Mouse (Mus musculus) T-helper 1 cell (primary cell): ENCODE results near the gene Zfp513.

Experiments used
- in situ Hi-C: fragments of 300-600 bp; cut with MboI, MseI; formaldehyde crosslinking; loops from one replicate; pipeline ENCODE4 v1.15.1; 2025; ENCODE audit warnings: high pct_unique_total_duplicates

Zfp513 gene

GRCm38 (mm10) chr5:31200327-31200768, 1.8 kb downstream of the Zfp513 start:
- in situ Hi-C loops = no loop called here

GRCm38 (mm10) chr5:31199893-31200292, 2.2 kb downstream of the Zfp513 start:
- in situ Hi-C loops = no loop called here

GRCm38 (mm10) chr5:31199321-31199892, 2.7 kb downstream of the Zfp513 start:
- in situ Hi-C loops = no loop called here

- in situ Hi-C loops = no loop called here
Measured at GRCm38 (mm10) chr5:31198616-31199320, 3.3 kb downstream of the Zfp513 start.

- in situ Hi-C loops = no loop called here
Measured at GRCm38 (mm10) chr5:31198170-31198569, 3.9 kb downstream of the Zfp513 start.

GRCm38 (mm10) chr5:31197072-31197471, 5.0 kb downstream of the Zfp513 start:
- in situ Hi-C loops = no loop called here

- in situ Hi-C loops = no loop called here
Measured at GRCm38 (mm10) chr5:31196207-31196606, 5.9 kb downstream of the Zfp513 start.

- in situ Hi-C loops = no loop called here
Measured at GRCm38 (mm10) chr5:31195671-31196070, 6.4 kb downstream of the Zfp513 start.

- in situ Hi-C loops = no loop called here
Measured at GRCm38 (mm10) chr5:31194486-31195485, 7.3 kb downstream of the Zfp513 start.

GRCm38 (mm10) chr5:31193631-31194281, 8.3 kb downstream of the Zfp513 start:
- in situ Hi-C loops = no loop called here

- in situ Hi-C loops = no loop called here
Measured at GRCm38 (mm10) chr5:31192939-31193630, 9.0 kb downstream of the Zfp513 start, which contains the start of the genes Snx17 and Eif2b4. TSS of gene Snx17 (plus strand) at chr5:31193227. TSS of gene Eif2b4 (minus strand) at chr5:31193430.

- in situ Hi-C loops = no loop called here
Measured at GRCm38 (mm10) chr5:31192045-31192938, 9.8 kb downstream of the Zfp513 start.

- in situ Hi-C loops = no loop called here
Measured at GRCm38 (mm10) chr5:31190201-31190600, 11.9 kb downstream of the Zfp513 start.

GRCm38 (mm10) chr5:31188223-31188840, 13.8 kb downstream of the Zfp513 start:
- in situ Hi-C loops = no loop called here

- in situ Hi-C loops = no loop called here
Measured at GRCm38 (mm10) chr5:31183678-31184077, 18.4 kb downstream of the Zfp513 start.

GRCm38 (mm10) chr5:31181183-31181770, 20.8 kb downstream of the Zfp513 start:
- in situ Hi-C loops = no loop called here

GRCm38 (mm10) chr5:31179766-31180630, 22.1 kb downstream of the Zfp513 start, which contains the start of the genes Gm29609 and Gtf3c2:
TSS of gene Gm29609 (minus strand) at chr5:31179911.
TSS of gene Gtf3c2 (minus strand) at chr5:31180144.
- in situ Hi-C loops = no loop called here

GRCm38 (mm10) chr5:31179301-31179765, 22.8 kb downstream of the Zfp513 start:
- in situ Hi-C loops = no loop called here
